Mouse (Mus musculus) small intestine, adult 2 months (tissue): ENCODE data around the gene Zpr1. TPM values are rescaled to one million over a fixed set of nuclear protein-coding genes. Genes with fewer than 3 reads are reported as not detected.

Source experiments
- H3K27ac ChIP-seq: fragments of 200-500 bp; 2 replicates; pipeline ENCODE4 v1.5.1; 2012; ENCODE audit warnings: low read depth, low read length, control low read depth, inconsistent platforms; ENCODE audit not compliant: insufficient read depth
- H3K27me3 ChIP-seq: fragments of 200-500 bp; 2 replicates; pipeline ENCODE4 v1.6.1; 2012; ENCODE audit warnings: mild to moderate bottlenecking, moderate library complexity, low read length, inconsistent platforms; ENCODE audit not compliant: control insufficient read depth, insufficient read depth
- H3K36me3 ChIP-seq: fragments of 200-500 bp; 2 replicates; pipeline ENCODE4 v1.6.1; 2012; ENCODE audit warnings: mild to moderate bottlenecking, low read length, control low read depth, inconsistent platforms; ENCODE audit not compliant: control insufficient read depth, insufficient read depth
- H3K4me1 ChIP-seq: fragments of 200-500 bp; 2 replicates; pipeline ENCODE4 v1.6.1; 2012; ENCODE audit warnings: low read length, inconsistent platforms, mixed read lengths; ENCODE audit not compliant: control insufficient read depth, insufficient read depth, insufficient read length
- H3K4me3 ChIP-seq: fragments of 200-500 bp; 2 replicates; pipeline ENCODE4 v1.5.1; 2012; ENCODE audit warnings: low read depth, mild to moderate bottlenecking, control low read depth, inconsistent platforms, low read length, moderate library complexity
- CTCF ChIP-seq: fragments of 200-500 bp; IDR thresholded peaks from 2 replicates; pipeline ENCODE4 v1.5.1; 2012; ENCODE audit warnings: low read depth, mild to moderate bottlenecking, control low read depth, inconsistent platforms, low read length, moderate library complexity, mixed read lengths; ENCODE audit not compliant: insufficient replicate concordance, insufficient read length; ENCODE audit errors: extremely low read depth
- POLR2A ChIP-seq: fragments of 200-500 bp; IDR thresholded peaks from 2 replicates; pipeline ENCODE4 v1.6.1; 2012; ENCODE audit warnings: low read depth, mild to moderate bottlenecking, control low read depth, inconsistent platforms, low read length, moderate library complexity
- WGBS: fragments of 180-500 bp; shearing (Covaris S2); methylation state at CpG from one replicate; pipeline ENCODE4 v1.1.7; 2018; 5-methylcytosine and 5-hydroxymethylcytosine counted together
- polyA plus RNA-seq: library from polyadenylated mRNA; depleted of rRNA; stranded (reverse); fragments of >200 nt; gene quantifications from 2 replicates; pipeline ENCODE4 v1.2.3, GENCODE M21; 2012; rRNA removed

The Zpr1 gene
- polyA plus RNA-seq, 1 experiment = 11.2 TPM

GRCm38 (mm10) chr9:46328572-46329249 is 55.8 kb downstream of the Zpr1 start:
- Histone ChIP-seq H3K27me3 (0 out of 2 replicates have a peak, but pooled peaks cover 5% of the 10 kb centered on the region), H3K4me3 (peak overlapping the region; percentile 49), H3K27ac (no peak overlapping the region), H3K36me3 (no peaks in the 10 kb centered on the region), H3K4me1 (no peaks in the 10 kb centered on the region; the same call in 1 of the 2 replicates)
- 13% methylated on average over 30 of the region's 30 CpGs for WGBS
- no peak for TF ChIP-seq CTCF
- TF ChIP-seq POLR2A = no peak

- H3K27me3 ChIP-seq = 0 out of 2 replicates have a peak, but pooled peaks cover 5% of the 10 kb centered on the region
- no peaks in the 10 kb centered on the region; the same call in 1 of the 2 replicates for H3K4me1 ChIP-seq
- peak overlapping the region; percentile 49 for H3K4me3 ChIP-seq
- WGBS = 7% methylated on average over 19 of the region's 19 CpGs
- H3K36me3 ChIP-seq = no peaks in the 10 kb centered on the region
- H3K27ac ChIP-seq = no peak overlapping the region
- no peak for TF ChIP-seq POLR2A
- TF ChIP-seq CTCF = no peak
Measured at GRCm38 (mm10) chr9:46329250-46329648, 56.4 kb downstream of the Zpr1 start.

- 44% methylated on average over 24 of the region's 24 CpGs for WGBS
- Histone ChIP-seq H3K4me1 (no peaks in the 10 kb centered on the region; the same call in 1 of the 2 replicates), H3K27ac (no peak overlapping the region), H3K27me3 (peaks cover 5% of the 10 kb centered on the region; the same call in 1 of the 2 replicates), H3K36me3 (no peaks in the 10 kb centered on the region), H3K4me3 (no peak overlapping the region)
- TF ChIP-seq POLR2A (no peak), CTCF (no peak)
Measured at GRCm38 (mm10) chr9:46329801-46330585, 57.1 kb downstream of the Zpr1 start.

GRCm38 (mm10) chr9:46330586-46330895 is 57.7 kb downstream of the Zpr1 start:
- TF ChIP-seq CTCF = no peak
- no peak for TF ChIP-seq POLR2A
- Histone ChIP-seq H3K27ac (no peak overlapping the region), H3K4me1 (no peaks in the 10 kb centered on the region; the same call in 1 of the 2 replicates), H3K4me3 (no peak overlapping the region), H3K27me3 (peaks cover 5% of the 10 kb centered on the region; the same call in 1 of the 2 replicates), H3K36me3 (no peaks in the 10 kb centered on the region)
- 58% methylated on average over 6 of the region's 6 CpGs for WGBS

- Histone ChIP-seq H3K27me3 (peaks cover 5% of the 10 kb centered on the region; the same call in 1 of the 2 replicates), H3K4me1 (no peaks in the 10 kb centered on the region; the same call in 1 of the 2 replicates), H3K36me3 (no peaks in the 10 kb centered on the region), H3K4me3 (no peak overlapping the region), H3K27ac (no peak overlapping the region)
- TF ChIP-seq POLR2A (no peak), CTCF (no peak)
- 93% methylated on average over 1 of the region's 1 CpGs for WGBS
Measured at GRCm38 (mm10) chr9:46331301-46331700, 58.4 kb downstream of the Zpr1 start.

Other genes with a start within 250 kb of the Zpr1 start
- gene Apoa1, start 44.5 kb upstream of the Zpr1 start, polyA plus RNA-seq = 3,178 and 15,923 TPM in 2 replicates
- gene Apoc3, start 37.4 kb upstream of the Zpr1 start, polyA plus RNA-seq = 1,107 and 4,906 TPM in 2 replicates
- gene Apoa4, start 32.4 kb upstream of the Zpr1 start, polyA plus RNA-seq = 2,388 and 5,196 TPM in 2 replicates
- 0.88 and 1.1 TPM in 2 replicates for gene Apoa5, start 4.4 kb upstream of the Zpr1 start, polyA plus RNA-seq
- gene Bud13, start 9.9 kb downstream of the Zpr1 start, polyA plus RNA-seq = 4.1 and 7.0 TPM in 2 replicates
- gene 4931429L15Rik, start 46.9 kb downstream of the Zpr1 start, polyA plus RNA-seq = not detected in 2 replicates